Mouse (Mus musculus): ENCODE measurements around the gene Armc5. TPM values are rescaled to one million over a fixed set of nuclear protein-coding genes. Genes with fewer than 3 reads are reported as not detected.

The Armc5 gene
- polyA plus RNA-seq, 1 experiment = not detected

DNA sequence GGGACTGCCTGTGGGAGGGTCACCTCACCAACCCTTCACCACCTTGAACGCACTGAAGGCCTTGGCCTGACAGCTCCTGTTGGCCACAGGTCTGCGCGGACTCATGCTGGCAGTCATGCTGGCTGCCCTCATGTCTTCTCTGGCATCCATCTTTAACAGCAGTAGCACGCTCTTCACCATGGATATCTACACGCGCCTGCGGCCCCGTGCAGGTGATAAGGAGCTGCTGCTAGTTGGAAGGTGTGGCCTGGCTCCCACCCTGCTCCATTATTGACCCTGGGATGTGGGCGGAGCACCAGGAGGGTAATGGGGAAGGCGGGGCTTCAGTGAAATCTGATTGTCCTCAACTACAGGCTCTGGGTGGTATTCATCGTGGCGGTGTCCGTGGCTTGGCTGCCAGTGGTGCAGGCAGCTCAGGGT is 33.3 kb downstream of the Armc5 start:
- Histone ChIP-seq H3K27ac (ENCODE audit: insufficient read depth, low read depth, low read length) (no peak overlapping the region), H3K4me1 (ENCODE audit: control insufficient read depth, insufficient read depth, low read length) (no peaks in the 10 kb centered on the region), H3K4me3 (ENCODE audit: insufficient read depth, low read depth, low read length) (no peak overlapping the region)
- no peak for TF ChIP-seq CTCF (IDR thresholded peaks at IDR 0.05; ENCODE audit: insufficient read depth, low read depth, low read length)
- TF ChIP-seq POLR2A (IDR thresholded peaks at IDR 0.05; ENCODE audit: insufficient read depth, low read depth, low read length) = no peak
- WGBS = 70% methylated on average over 13 of the region's 13 CpGs

DNA sequence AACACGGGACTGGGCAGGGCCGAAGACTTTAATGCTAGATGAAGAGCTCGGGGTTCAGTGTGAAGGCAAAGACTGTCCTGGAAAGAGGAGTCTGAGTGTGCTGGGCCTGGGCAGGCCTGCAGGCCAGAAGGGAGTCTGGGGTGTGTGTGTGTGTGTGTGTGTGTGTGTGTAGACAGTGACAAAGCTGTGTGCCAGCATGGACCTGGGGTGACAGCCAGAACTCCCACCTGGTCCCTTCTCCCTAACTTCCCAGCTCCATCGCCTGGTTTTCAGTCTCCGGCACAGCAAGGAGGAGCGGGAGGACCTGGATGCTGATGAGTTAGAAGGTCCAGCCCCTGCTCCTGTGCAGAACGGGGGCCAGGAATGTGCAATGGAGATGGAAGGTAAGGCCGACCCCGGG is 34.4 kb downstream of the Armc5 start:
- WGBS = 88% methylated on average over 9 of the region's 9 CpGs
- TF ChIP-seq POLR2A (IDR thresholded peaks at IDR 0.05; ENCODE audit: insufficient read depth, low read depth, low read length) = no peak
- no peak for TF ChIP-seq CTCF (IDR thresholded peaks at IDR 0.05; ENCODE audit: insufficient read depth, low read depth, low read length)
- Histone ChIP-seq H3K4me1 (ENCODE audit: control insufficient read depth, insufficient read depth, low read length) (no peaks in the 10 kb centered on the region), H3K4me3 (ENCODE audit: insufficient read depth, low read depth, low read length) (no peak overlapping the region), H3K27ac (ENCODE audit: insufficient read depth, low read depth, low read length) (no peak overlapping the region)

DNA sequence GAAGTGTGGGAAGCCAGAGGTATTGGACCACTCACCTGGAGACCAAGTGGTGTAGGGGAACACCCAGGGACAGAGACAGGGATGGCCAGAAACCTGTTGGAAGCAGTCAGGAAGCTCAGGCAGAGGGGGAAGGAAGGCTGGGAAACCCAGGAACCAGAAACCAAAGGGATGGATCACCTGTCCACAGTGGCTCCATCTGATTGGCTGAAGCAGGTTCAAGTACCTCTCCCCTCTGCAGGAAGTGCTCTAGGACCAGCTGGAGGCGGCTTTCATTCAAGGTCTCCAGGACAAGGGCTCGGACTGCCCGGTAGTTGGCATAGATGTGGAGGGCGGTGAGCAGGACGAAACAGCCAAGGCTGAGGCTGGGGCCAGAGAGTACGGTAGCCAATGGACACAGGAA is 38.9 kb downstream of the Armc5 start:
- Histone ChIP-seq H3K4me3 (ENCODE audit: insufficient read depth, low read depth, low read length) (no peak overlapping the region), H3K27ac (ENCODE audit: insufficient read depth, low read depth, low read length) (no peak overlapping the region), H3K4me1 (ENCODE audit: control insufficient read depth, insufficient read depth, low read length) (no peaks in the 10 kb centered on the region)
- 82% methylated on average over 6 of the region's 6 CpGs for WGBS
- no peak for TF ChIP-seq POLR2A (IDR thresholded peaks at IDR 0.05; ENCODE audit: insufficient read depth, low read depth, low read length)
- no peak for TF ChIP-seq CTCF (IDR thresholded peaks at IDR 0.05; ENCODE audit: insufficient read depth, low read depth, low read length)

DNA sequence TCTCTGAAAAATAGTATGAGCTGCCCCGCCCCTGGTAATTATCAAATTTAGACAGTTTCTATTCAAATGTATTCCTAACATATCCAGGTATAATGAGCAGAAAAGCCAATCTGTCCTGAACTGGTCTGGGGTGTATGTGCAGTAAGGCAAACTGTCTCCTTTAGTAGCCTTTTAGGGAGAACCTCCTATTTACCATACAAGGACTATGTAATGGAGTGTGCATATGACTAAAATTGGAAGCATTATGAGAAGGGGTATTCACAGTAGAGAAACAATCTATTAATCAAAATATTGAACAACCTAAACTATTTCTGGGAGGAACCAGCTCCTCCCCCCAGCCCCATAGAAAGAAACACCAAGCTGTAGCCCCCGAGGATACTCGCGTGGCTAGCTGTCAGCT is 42.6 kb downstream of the Armc5 start:
- WGBS = 95% methylated on average over 4 of the region's 4 CpGs
- Histone ChIP-seq H3K4me3 (ENCODE audit: insufficient read depth, low read depth, low read length) (no peak overlapping the region), H3K27ac (ENCODE audit: insufficient read depth, low read depth, low read length) (no peak overlapping the region), H3K4me1 (ENCODE audit: control insufficient read depth, insufficient read depth, low read length) (no peaks in the 10 kb centered on the region)
- TF ChIP-seq CTCF (IDR thresholded peaks at IDR 0.05; ENCODE audit: insufficient read depth, low read depth, low read length) (no peak), POLR2A (IDR thresholded peaks at IDR 0.05; ENCODE audit: insufficient read depth, low read depth, low read length) (no peak)

DNA sequence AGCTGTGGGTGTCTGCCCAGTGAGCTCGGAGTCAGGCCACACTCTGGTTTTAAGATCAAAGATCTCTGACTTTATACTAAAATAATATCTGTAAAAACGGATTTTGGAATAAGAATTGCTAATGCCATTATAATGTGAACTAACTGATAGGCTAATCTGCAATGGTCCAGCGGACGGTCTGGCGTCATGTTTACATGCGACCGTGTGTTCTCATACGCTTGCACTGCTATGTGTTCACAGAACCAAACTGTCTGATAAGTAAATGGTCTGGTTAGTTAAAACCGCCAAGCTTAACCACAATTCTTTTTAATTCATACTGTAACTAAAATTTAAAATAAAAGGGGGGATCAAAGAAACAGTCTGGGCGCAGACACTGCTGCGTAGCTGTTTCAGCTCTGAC is 44.6 kb downstream of the Armc5 start:
- Histone ChIP-seq H3K27ac (ENCODE audit: insufficient read depth, low read depth, low read length) (no peak overlapping the region), H3K4me3 (ENCODE audit: insufficient read depth, low read depth, low read length) (no peak overlapping the region), H3K4me1 (ENCODE audit: control insufficient read depth, insufficient read depth, low read length) (no peaks in the 10 kb centered on the region)
- no peak for TF ChIP-seq POLR2A (IDR thresholded peaks at IDR 0.05; ENCODE audit: insufficient read depth, low read depth, low read length)
- no peak for TF ChIP-seq CTCF (IDR thresholded peaks at IDR 0.05; ENCODE audit: insufficient read depth, low read depth, low read length)
- WGBS = 93% methylated on average over 11 of the region's 11 CpGs

DNA sequence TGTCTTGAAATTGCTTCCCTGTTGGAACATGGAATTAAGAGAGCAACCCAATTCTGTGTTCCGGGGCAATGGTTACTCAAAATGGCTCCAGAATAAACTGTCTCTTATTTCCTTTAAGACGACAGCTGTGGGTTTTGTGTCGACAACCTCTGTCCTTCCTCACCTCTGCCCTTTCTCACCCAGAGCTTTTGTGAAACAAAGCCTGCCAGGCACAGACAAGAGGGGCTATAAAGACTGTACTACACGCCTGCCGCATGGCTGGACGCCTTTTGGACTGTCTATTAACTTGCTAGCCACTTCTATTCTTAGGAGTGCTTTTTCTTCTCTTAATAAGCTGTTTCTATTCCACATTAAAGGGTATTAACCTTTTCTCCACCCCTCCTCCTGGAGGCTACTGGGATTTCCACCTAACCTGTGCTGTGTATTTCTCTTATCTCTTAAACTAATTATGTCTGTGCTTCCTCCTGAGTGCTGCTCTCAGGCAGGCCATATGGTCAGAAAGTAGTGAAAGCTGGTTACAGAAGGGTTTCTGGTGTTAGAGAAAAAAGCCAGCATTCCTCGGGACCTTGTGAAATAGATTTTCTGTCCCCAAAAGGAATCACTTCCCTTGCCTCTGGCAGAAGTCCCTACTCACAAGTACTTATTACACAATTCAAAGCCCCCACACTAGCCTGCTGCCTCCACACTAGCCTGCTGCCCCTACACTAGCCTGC is 45.5 kb downstream of the Armc5 start:
- WGBS = 47% methylated on average over 7 of the region's 7 CpGs
- TF ChIP-seq POLR2A (IDR thresholded peaks at IDR 0.05; ENCODE audit: insufficient read depth, low read depth, low read length) (no peak), CTCF (IDR thresholded peaks at IDR 0.05; ENCODE audit: insufficient read depth, low read depth, low read length) (no peak)
- H3K27ac ChIP-seq (ENCODE audit: insufficient read depth, low read depth, low read length) = no peak overlapping the region
- H3K4me1 ChIP-seq (ENCODE audit: control insufficient read depth, insufficient read depth, low read length) = no peaks in the 10 kb centered on the region
- H3K4me3 ChIP-seq (ENCODE audit: insufficient read depth, low read depth, low read length) = no peak overlapping the region

DNA sequence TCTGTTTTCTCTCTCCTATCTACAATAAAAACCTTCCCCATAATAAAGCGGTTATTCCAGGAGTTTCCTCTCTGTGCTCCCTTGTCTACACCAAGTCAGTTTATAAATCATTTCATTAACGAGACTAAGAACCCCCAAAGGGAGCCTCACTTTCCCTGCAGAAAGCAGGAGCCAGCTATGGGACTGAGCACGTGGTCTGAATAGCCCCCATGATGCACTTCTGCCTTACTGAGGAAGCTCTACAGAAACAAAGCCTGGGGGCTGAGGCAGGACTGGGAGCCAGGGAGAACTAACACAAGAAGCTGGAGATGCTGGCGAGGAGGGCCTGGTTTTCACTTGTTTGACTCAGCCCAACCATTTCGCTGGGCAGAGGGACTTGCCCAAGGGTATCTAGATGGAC is 46.9 kb downstream of the Armc5 start:
- TF ChIP-seq CTCF (IDR thresholded peaks at IDR 0.05; ENCODE audit: insufficient read depth, low read depth, low read length) (no peak), POLR2A (IDR thresholded peaks at IDR 0.05; ENCODE audit: insufficient read depth, low read depth, low read length) (no peak)
- 63% methylated on average over 5 of the region's 5 CpGs for WGBS
- H3K4me1 ChIP-seq (ENCODE audit: control insufficient read depth, insufficient read depth, low read length) = no peaks in the 10 kb centered on the region
- no peak overlapping the region for H3K4me3 ChIP-seq (ENCODE audit: insufficient read depth, low read depth, low read length)
- no peak overlapping the region for H3K27ac ChIP-seq (ENCODE audit: insufficient read depth, low read depth, low read length)

DNA sequence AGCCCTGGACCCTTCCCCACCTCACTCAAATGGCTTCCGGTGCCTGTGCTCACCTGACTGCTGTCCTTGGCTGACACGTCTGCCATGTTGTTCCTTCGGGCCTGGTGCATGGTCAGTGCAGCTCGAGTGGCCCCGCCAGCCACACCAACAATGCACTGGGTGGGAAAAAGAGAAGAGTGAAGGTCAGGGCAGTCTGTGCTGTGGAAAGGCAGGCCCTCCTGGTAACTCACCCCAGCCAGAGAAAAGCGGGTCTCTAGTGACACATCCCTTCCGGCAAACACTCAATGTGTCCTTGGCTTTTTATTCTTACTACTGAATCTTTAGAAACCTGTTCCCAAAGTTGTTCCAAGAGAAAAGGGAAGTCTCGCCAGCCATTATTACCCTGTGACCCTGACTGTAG is 47.9 kb downstream of the Armc5 start:
- TF ChIP-seq POLR2A (IDR thresholded peaks at IDR 0.05; ENCODE audit: insufficient read depth, low read depth, low read length) = no peak
- TF ChIP-seq CTCF (IDR thresholded peaks at IDR 0.05; ENCODE audit: insufficient read depth, low read depth, low read length) = no peak
- 92% methylated on average over 8 of the region's 8 CpGs for WGBS
- H3K4me1 ChIP-seq (ENCODE audit: control insufficient read depth, insufficient read depth, low read length) = no peaks in the 10 kb centered on the region
- H3K27ac ChIP-seq (ENCODE audit: insufficient read depth, low read depth, low read length) = no peak overlapping the region
- no peak overlapping the region for H3K4me3 ChIP-seq (ENCODE audit: insufficient read depth, low read depth, low read length)

DNA sequence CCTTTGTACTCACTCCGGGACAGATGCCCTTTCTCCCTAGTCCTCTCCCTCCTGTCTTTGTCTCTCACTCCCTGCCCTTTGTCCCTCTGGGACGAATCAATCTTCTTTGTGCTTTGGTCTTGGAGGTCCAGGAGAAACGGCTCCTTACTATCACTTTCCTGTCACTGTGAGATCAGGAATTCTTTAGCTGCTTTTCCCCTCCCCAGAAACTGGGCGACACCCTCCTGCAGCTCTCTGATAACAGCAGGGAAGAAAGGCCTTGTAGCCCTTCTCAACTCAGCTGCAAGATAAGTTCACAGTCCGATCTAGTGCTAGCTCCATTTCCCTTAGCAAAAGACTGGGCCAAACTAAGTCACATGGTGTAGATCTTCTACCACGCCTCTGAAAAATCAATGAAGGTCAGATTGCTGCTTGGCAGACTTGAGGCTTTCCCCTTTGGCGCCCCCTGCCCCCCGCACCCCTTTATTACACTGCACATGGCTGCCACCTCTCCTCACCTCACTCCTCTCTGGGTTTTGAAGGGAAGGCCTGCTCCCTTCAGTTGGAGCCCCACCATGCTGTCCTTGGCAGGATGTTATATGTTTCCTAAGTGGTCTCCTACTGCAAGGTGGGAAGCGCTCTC is 51.9 kb downstream of the Armc5 start:
- Histone ChIP-seq H3K27ac (ENCODE audit: insufficient read depth, low read depth, low read length) (no peak overlapping the region), H3K4me3 (ENCODE audit: insufficient read depth, low read depth, low read length) (no peak overlapping the region), H3K4me1 (ENCODE audit: control insufficient read depth, insufficient read depth, low read length) (no peaks in the 10 kb centered on the region)
- no peak for TF ChIP-seq CTCF (IDR thresholded peaks at IDR 0.05; ENCODE audit: insufficient read depth, low read depth, low read length)
- TF ChIP-seq POLR2A (IDR thresholded peaks at IDR 0.05; ENCODE audit: insufficient read depth, low read depth, low read length) = no peak
- WGBS = 34% methylated on average over 9 of the region's 9 CpGs

Other genes starting within 250 kb of the Armc5 start
- 340 TPM in 1 of 2 replicates, not detected in the other for gene Pycard, start 243.5 kb upstream of the Armc5 start, polyA plus RNA-seq (2012; ENCODE audit: insufficient read depth, insufficient read length, low replicate concordance, missing spikeins)
- not detected in 2 replicates for gene Trim72, start 233.4 kb upstream of the Armc5 start, polyA plus RNA-seq (2012; ENCODE audit: insufficient read depth, insufficient read length, low replicate concordance, missing spikeins)
- gene Itgam, start 174.7 kb upstream of the Armc5 start, polyA plus RNA-seq (2012; ENCODE audit: insufficient read depth, insufficient read length, low replicate concordance, missing spikeins) = not detected in 2 replicates
- not detected in 2 replicates for gene Gm49368, start 174.7 kb upstream of the Armc5 start, polyA plus RNA-seq (2012; ENCODE audit: insufficient read depth, insufficient read length, low replicate concordance, missing spikeins)
- gene Itgax, start 107.8 kb upstream of the Armc5 start, polyA plus RNA-seq (2012; ENCODE audit: insufficient read depth, insufficient read length, low replicate concordance, missing spikeins) = not detected in 2 replicates
- not detected in 2 replicates for gene Itgad, start 83.0 kb upstream of the Armc5 start, polyA plus RNA-seq (2012; ENCODE audit: insufficient read depth, insufficient read length, low replicate concordance, missing spikeins)
- gene Cox6a2, start 31.0 kb upstream of the Armc5 start, polyA plus RNA-seq (2012; ENCODE audit: insufficient read depth, insufficient read length, low replicate concordance, missing spikeins) = not detected in 2 replicates
- not detected in 2 replicates for gene 9130023H24Rik, start 689 bp downstream of the Armc5 start, polyA plus RNA-seq (2012; ENCODE audit: insufficient read depth, insufficient read length, low replicate concordance, missing spikeins)
- not detected in 2 replicates for gene Tgfb1i1, start 9.5 kb downstream of the Armc5 start, polyA plus RNA-seq (2012; ENCODE audit: insufficient read depth, insufficient read length, low replicate concordance, missing spikeins)
- not detected in 2 replicates for gene Slc5a2, start 28.3 kb downstream of the Armc5 start, polyA plus RNA-seq (2012; ENCODE audit: insufficient read depth, insufficient read length, low replicate concordance, missing spikeins)
- gene BC017158, start 60.8 kb downstream of the Armc5 start, polyA plus RNA-seq (2012; ENCODE audit: insufficient read depth, insufficient read length, low replicate concordance, missing spikeins) = not detected in 2 replicates
- not detected in 2 replicates for gene Rgs10, start 181.4 kb downstream of the Armc5 start, polyA plus RNA-seq (2012; ENCODE audit: insufficient read depth, insufficient read length, low replicate concordance, missing spikeins)
- gene Tial1, start 224.4 kb downstream of the Armc5 start, polyA plus RNA-seq (2012; ENCODE audit: insufficient read depth, insufficient read length, low replicate concordance, missing spikeins) = not detected in 2 replicates